Mouse (Mus musculus): ENCODE results near the gene Mtx1. TPM values are rescaled to one million over a fixed set of nuclear protein-coding genes. Genes with fewer than 3 reads are reported as not detected.
"Not testable (repeated sequence)": the region's sequence is repeated elsewhere in the genome, so short reads cannot be mapped to it uniquely, and the experiment has no call there.

The Mtx1 gene
- polyA plus RNA-seq, 1 experiment from 2014 or later: 215 TPM

DNA sequence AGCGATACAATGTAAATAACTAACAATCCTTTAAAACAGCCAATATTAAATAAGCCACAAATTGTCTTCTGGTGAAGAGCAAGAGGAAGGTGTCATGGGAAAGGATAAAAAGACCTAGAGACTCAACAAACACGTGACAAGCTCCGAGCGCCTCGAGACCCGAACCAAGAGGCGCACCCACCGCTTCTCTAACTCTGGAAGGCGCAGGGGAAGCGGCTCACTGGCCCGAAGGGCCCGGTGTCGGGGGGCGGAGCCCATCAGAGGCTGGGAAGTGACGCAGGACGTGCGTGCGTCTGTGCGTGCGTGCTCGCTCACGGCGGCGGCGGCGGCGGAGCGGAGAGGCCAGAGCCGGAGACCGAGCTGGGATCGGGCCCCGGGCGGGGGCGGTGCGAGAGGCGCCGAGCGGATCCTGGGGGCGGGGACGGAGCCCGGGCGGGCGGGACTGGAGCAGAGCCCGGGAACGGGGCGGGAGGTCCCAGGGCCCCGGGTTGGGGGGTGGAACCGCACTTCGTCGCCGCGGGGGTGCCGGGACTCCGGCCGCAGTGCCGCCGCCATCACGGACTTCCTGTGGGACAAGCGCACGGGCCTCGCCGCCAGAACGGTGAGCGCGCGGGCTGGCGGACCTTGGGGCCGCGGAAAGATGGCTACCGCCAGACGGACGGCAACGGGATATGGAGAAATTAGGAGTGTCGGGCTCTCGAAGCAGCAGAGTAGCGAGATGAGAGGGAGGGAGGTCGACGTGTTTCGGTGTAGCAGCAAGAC, 62.2 kb downstream of the Mtx1 start, which contains the start of gene Clk2:
Clk2 (plus strand) TSS at position 290 of the 762 bp plus-strand sequence.
- CTCF ChIA-PET: interaction anchor here (1.1 to 2.8 kb wide), 5 partner anchors 13 to 77 kb away, joined by 4 to 9 read pairs (median 8); partner anchors contain the start of gene Scamp3
- in situ Hi-C loops (cut with MboI; ENCODE audit: low pct_unique_long_range_greater_than_20kb): no loop called here
- POLR2A ChIA-PET: interaction anchor here (0.7 to 2.2 kb wide), 10 partner anchors 9 to 83 kb away, joined by 3 to 11 read pairs (median 4); partner anchors contain the start of genes Pklr and Scamp3
- peak; percentile 91 for ATAC-seq
- no peak for DNase-seq (ENCODE audit: low read depth, low spot score)
- H3K27me3 ChIP-seq: no peaks in the 10 kb centered on the region
- no peak for TF ChIP-seq CTCF (IDR thresholded peaks at IDR 0.05)

DNA sequence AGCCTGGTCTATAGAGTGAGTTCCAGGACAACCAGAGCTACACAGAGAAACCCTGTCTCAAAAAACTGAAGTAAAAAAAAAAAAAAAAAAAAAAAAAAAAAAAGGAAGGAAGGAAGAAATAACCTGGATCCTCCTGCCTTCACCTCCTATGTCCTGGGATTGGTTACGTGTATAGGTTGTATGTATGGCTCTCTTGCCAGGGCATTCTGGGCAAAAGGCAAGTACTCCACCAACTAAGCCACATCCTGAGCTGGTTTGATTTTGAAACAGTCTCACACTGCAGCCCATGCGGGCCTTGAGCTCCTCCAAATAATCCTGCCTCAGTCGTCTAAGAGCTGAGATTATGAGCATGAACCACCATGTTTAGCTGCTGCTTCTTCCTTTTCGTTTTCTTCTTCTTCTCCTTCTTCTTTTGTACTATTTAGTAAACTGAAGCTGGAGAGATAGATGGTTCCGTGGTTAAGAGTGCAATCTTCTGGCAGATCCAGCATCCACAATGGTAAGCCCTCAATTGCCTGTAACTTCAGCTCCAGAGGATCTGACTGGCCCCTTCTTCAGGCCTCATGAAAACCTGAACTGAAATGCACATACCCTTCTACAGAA, 63.1 kb downstream of the Mtx1 start:
- CTCF ChIA-PET: interaction anchor here (0.6 to 4.1 kb wide), 5 partner anchors 26 to 74 kb away, joined by 3 to 26 read pairs (median 8); no protein-coding TSS in a partner anchor
- DNase-seq (ENCODE audit: low read depth, low spot score) (no peak), ATAC-seq (no peak)
- no peak for TF ChIP-seq CTCF (IDR thresholded peaks at IDR 0.05)
- in situ Hi-C loops (cut with MboI; ENCODE audit: low pct_unique_long_range_greater_than_20kb): no loop called here
- POLR2A ChIA-PET: interaction anchor here (0.6 to 2.2 kb wide), 10 partner anchors 8 to 82 kb away, joined by 3 to 17 read pairs (median 4); partner anchors contain the start of gene Scamp3
- H3K27me3 ChIP-seq: no peaks in the 10 kb centered on the region

DNA sequence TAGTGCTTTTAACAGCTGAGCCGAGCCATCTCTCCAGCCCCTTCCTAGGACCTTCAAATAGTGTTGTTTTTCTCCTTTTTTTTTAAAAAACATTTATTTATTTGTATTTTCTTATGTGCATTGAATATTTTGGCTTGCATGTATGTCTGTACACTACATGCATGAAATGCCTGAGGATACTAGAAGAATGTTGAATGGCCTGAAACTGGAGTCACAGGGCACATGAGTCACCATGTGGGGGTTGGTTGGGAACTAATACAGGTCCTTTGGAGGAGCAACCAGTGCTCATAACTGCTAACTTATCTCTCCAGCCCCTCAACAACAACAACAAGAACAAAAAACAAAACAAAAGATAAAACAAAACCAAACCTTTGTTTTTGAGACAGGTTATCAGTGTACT, 63.8 kb downstream of the Mtx1 start:
- CTCF ChIA-PET: interaction anchor here (1.3 to 4.1 kb wide), 3 partner anchors 32 to 74 kb away, joined by 4 to 26 read pairs (median 8); no protein-coding TSS in a partner anchor
- POLR2A ChIA-PET: interaction anchor here (1.1 to 2.2 kb wide), 3 partner anchors 11 to 41 kb away, joined by 4 to 11 read pairs (median 6); partner anchors contain the start of gene Scamp3
- DNase-seq (ENCODE audit: low read depth, low spot score) (no peak), ATAC-seq (no peak)
- no peaks in the 10 kb centered on the region for H3K27me3 ChIP-seq
- TF ChIP-seq CTCF (IDR thresholded peaks at IDR 0.05): no peak
- in situ Hi-C loops (cut with MboI; ENCODE audit: low pct_unique_long_range_greater_than_20kb): no loop called here

DNA sequence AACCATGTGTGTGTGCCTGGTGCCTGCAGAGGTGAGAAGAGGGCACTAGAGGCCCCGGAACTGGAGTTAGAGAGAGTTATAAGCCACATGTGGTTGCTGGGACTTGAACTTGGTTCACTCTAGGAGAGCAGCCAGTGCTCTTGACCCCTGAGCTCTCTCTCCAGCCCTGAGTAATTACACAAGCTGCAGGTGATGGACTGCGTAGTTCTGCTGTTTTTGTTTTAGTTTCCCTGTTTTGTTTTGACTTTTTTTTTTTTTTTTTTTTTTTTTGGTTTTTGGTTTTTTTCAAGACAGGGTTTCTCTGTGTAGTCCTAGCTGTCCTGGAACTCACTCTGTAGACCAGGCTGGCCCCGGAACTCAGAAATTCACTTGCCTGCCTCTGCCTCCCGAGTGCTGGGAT, 65.1 kb downstream of the Mtx1 start:
- DNase-seq (ENCODE audit: low read depth, low spot score): no peak
- H3K27me3 ChIP-seq: no peaks in the 10 kb centered on the region
- ChIA-PET CTCF (interaction anchor here (1.2 to 4.1 kb wide), 2 partner anchors 17 to 47 kb away, joined by 3 to 26 read pairs; no protein-coding TSS in a partner anchor), POLR2A (interaction anchor here (0.6 kb wide), 1 partner anchor 101 kb away, joined by 3 read pairs; no protein-coding TSS in a partner anchor)
- TF ChIP-seq CTCF (IDR thresholded peaks at IDR 0.05): no peak
- in situ Hi-C loops (cut with MboI; ENCODE audit: low pct_unique_long_range_greater_than_20kb): no loop called here
- no peak for ATAC-seq

GRCm38 (mm10) chr3:89161207-89161606, 65.7 kb downstream of the Mtx1 start:
- in situ Hi-C loops (cut with MboI; ENCODE audit: low pct_unique_long_range_greater_than_20kb): not testable (repeated sequence)

DNA sequence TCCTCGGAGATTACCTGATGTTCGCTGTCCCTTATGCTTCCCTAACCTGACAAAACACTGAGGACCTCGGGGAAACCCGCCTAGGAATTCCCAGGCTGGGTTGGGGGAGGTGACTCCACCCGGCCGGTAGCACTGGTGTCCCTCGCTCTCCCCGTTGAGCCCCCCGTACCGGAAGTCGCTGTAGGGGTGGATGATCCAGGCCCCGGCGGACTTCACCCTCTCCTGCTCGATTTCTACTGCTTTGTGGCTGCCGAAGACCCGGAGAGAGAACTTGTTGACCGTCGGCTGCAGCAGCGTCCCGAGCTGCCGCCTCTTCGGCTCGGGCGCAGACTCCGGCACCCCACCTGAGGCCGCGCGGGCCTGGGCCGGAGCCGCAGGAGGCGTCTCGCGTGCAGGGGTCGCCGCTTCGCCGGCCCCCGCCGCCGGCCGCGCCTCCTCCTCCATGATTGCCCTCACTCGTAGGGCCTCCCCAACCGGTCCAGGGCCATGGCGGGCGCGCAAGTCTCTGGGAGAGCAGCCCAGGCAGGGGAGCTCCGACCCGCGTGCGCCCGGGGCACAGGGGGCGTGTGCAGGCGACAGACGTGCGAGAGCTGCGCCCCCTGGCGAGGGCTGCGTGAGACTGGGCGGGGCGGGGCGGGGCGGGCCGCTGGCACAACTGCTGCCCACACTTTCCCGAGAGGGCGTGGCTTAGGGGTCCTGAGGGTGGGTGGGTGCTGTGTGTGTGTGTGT, 67.1 kb downstream of the Mtx1 start, which contains the start of gene Hcn3:
Hcn3 (minus strand) TSS at position 581 of the 729 bp plus-strand sequence.
- in situ Hi-C loops (cut with MboI; ENCODE audit: low pct_unique_long_range_greater_than_20kb): loop anchor here (5.0 kb wide), 2 partner anchors 37 to 67 kb away; partner anchors contain the start of gene Rusc1
- no peak for TF ChIP-seq CTCF (IDR thresholded peaks at IDR 0.05)
- ChIA-PET POLR2A (interaction anchor here (0.6 to 1.5 kb wide), 5 partner anchors 18 to 70 kb away, joined by 3 to 6 read pairs (median 5); partner anchors contain the start of gene Scamp3), CTCF (interaction anchor here (0.9 to 2.0 kb wide), 10 partner anchors 13 to 73 kb away, joined by 3 to 10 read pairs (median 4); partner anchors contain the start of genes Fam189b and Pklr)
- DNase-seq (ENCODE audit: low read depth, low spot score): no peak
- peak; percentile 15 for ATAC-seq
- no peaks in the 10 kb centered on the region for H3K27me3 ChIP-seq

More at GRCm38 (mm10) chr3:89161207-89161606, 65.7 kb downstream of the Mtx1 start:
- DNase-seq (ENCODE audit: low read depth, low spot score); ATAC-seq; H3K27me3 ChIP-seq: not testable (repeated sequence)
- CTCF ChIA-PET: interaction anchor here (0.9 to 4.1 kb wide), 3 partner anchors 17 to 46 kb away, joined by 3 to 26 read pairs (median 4); no protein-coding TSS in a partner anchor
- POLR2A ChIA-PET: interaction anchor here (0.6 kb wide), 1 partner anchor 102 kb away, joined by 3 read pairs; no protein-coding TSS in a partner anchor

GRCm38 (mm10) chr3:89159211-89159610, 67.7 kb downstream of the Mtx1 start:
- ATAC-seq: no peak
- DNase-seq (ENCODE audit: low read depth, low spot score): no peak
- in situ Hi-C loops (cut with MboI; ENCODE audit: low pct_unique_long_range_greater_than_20kb): loop anchor here (5.0 kb wide), 2 partner anchors 37 to 67 kb away; partner anchors contain the start of gene Rusc1
- CTCF ChIA-PET: interaction anchor here (0.7 to 2.0 kb wide), 7 partner anchors 10 to 44 kb away, joined by 3 to 8 read pairs (median 4); partner anchors contain the start of gene Pklr
- no peaks in the 10 kb centered on the region for H3K27me3 ChIP-seq
- POLR2A ChIA-PET: interaction anchor here (1.0 to 1.4 kb wide), 2 partner anchors 19 to 43 kb away, joined by 5 to 6 read pairs; partner anchors contain the start of gene Scamp3
- TF ChIP-seq CTCF (IDR thresholded peaks at IDR 0.05): no peak

Other genes starting within 250 kb of the Mtx1 start
- gene Rusc1, start 133.8 kb downstream of the Mtx1 start, polyA plus RNA-seq (2021): 55.6 TPM
- gene Gm43738, start 126.0 kb downstream of the Mtx1 start, polyA plus RNA-seq (2021): 0.19 TPM
- gene Fdps, start 125.1 kb downstream of the Mtx1 start, polyA plus RNA-seq (2021): 191 TPM
- 22.0 TPM for gene Pklr, start 90.9 kb downstream of the Mtx1 start, polyA plus RNA-seq (2021)
- 6.2 TPM for gene Hcn3, start 66.9 kb downstream of the Mtx1 start, polyA plus RNA-seq (2021)
- gene Clk2, start 62.3 kb downstream of the Mtx1 start, polyA plus RNA-seq (2021): 74.8 TPM
- gene Scamp3, start 49.6 kb downstream of the Mtx1 start, polyA plus RNA-seq (2021): 175 TPM
- gene Fam189b, start 43.9 kb downstream of the Mtx1 start, polyA plus RNA-seq (2021): 37.6 TPM
- 141 TPM for gene Gba, start 24.2 kb downstream of the Mtx1 start, polyA plus RNA-seq (2021)
- gene Thbs3, start 11.9 kb downstream of the Mtx1 start, polyA plus RNA-seq (2021): 86.6 TPM
- gene Muc1, start 2.0 kb upstream of the Mtx1 start, polyA plus RNA-seq (2021): 10.3 TPM
- gene Krtcap2, start 18.9 kb upstream of the Mtx1 start, polyA plus RNA-seq (2021): 236 TPM
- gene Trim46, start 19.2 kb upstream of the Mtx1 start, polyA plus RNA-seq (2021): 57.5 TPM
- gene Dpm3, start 32.3 kb upstream of the Mtx1 start, polyA plus RNA-seq (2021): 104 TPM
- 88.3 TPM for gene Slc50a1, start 43.5 kb upstream of the Mtx1 start, polyA plus RNA-seq (2021)
- gene Efna1, start 54.1 kb upstream of the Mtx1 start, polyA plus RNA-seq (2021): 97.1 TPM
- 9.4 TPM for gene Efna3, start 95.9 kb upstream of the Mtx1 start, polyA plus RNA-seq (2021)
- gene Efna4, start 110.9 kb upstream of the Mtx1 start, polyA plus RNA-seq (2021): 48.7 TPM
- 226 TPM for gene Adam15, start 122.9 kb upstream of the Mtx1 start, polyA plus RNA-seq (2021)
- 0.06 TPM for gene Dcst2, start 134.9 kb upstream of the Mtx1 start, polyA plus RNA-seq (2021)
- gene Dcst1, start 138.2 kb upstream of the Mtx1 start, polyA plus RNA-seq (2021): 1.3 TPM
- 73.7 TPM for gene Zbtb7b, start 167.7 kb upstream of the Mtx1 start, polyA plus RNA-seq (2021)
- gene Lenep, start 175.7 kb upstream of the Mtx1 start, polyA plus RNA-seq (2021): not detected
- gene Flad1, start 184.8 kb upstream of the Mtx1 start, polyA plus RNA-seq (2021): 40.6 TPM
- gene Cks1b, start 191.3 kb upstream of the Mtx1 start, polyA plus RNA-seq (2021): 162 TPM
- gene Shc1, start 191.4 kb upstream of the Mtx1 start, polyA plus RNA-seq (2021): 174 TPM
- 68.4 TPM for gene Pygo2, start 203.1 kb upstream of the Mtx1 start, polyA plus RNA-seq (2021)
- gene Pbxip1, start 209.6 kb upstream of the Mtx1 start, polyA plus RNA-seq (2021): 354 TPM
- gene Pmvk, start 227.5 kb upstream of the Mtx1 start, polyA plus RNA-seq (2021): 40.7 TPM